Mouse (Mus musculus) liver, embryonic 13.5 days (tissue): ENCODE results near the gene Mon1b. TPM values are rescaled to one million over a fixed set of nuclear protein-coding genes. Genes with fewer than 3 reads are reported as not detected.

Source experiments
- ATAC-seq: fragments of 200-750 bp; cut with Nextera tagmentation; 2 replicates; pipeline ENCODE4 v1.8.0; 2017; ENCODE audit warnings: low read depth, mild to moderate bottlenecking, moderate number of reproducible peaks, moderate library complexity
- DNase-seq: peaks from one replicate; pipeline ENCODE4 v3.0.0; 2022
- H3K27ac ChIP-seq: fragments of 300-500 bp; sonication (generic); 2 replicates; pipeline ENCODE4 v1.5.1; 2015; ENCODE audit warnings: moderate library complexity, mild to moderate bottlenecking, inconsistent platforms
- H3K27me3 ChIP-seq: fragments of 300-500 bp; sonication (generic); 2 replicates; pipeline ENCODE4 v1.6.1; 2015; ENCODE audit warnings: mild to moderate bottlenecking, inconsistent platforms
- H3K36me3 ChIP-seq: fragments of 300-500 bp; sonication (generic); 2 replicates; pipeline ENCODE4 v1.6.1; 2015; ENCODE audit warnings: mild to moderate bottlenecking, inconsistent platforms
- H3K4me1 ChIP-seq: fragments of 300-500 bp; sonication (generic); replicated peaks from 2 replicates; pipeline ENCODE4 v1.6.1; 2015; ENCODE audit warnings: inconsistent platforms
- H3K4me2 ChIP-seq: fragments of 300-500 bp; sonication (generic); 2 replicates; pipeline ENCODE4 v1.6.1; 2015; ENCODE audit warnings: inconsistent platforms, mild to moderate bottlenecking, moderate library complexity
- H3K4me3 ChIP-seq: fragments of 300-500 bp; sonication (generic); replicated peaks from 2 replicates; pipeline ENCODE4 v1.5.1; 2015; ENCODE audit warnings: mild to moderate bottlenecking, inconsistent platforms
- H3K9ac ChIP-seq: fragments of 300-500 bp; sonication (generic); 2 replicates; pipeline ENCODE4 v1.6.1; 2015; ENCODE audit warnings: mild to moderate bottlenecking, inconsistent platforms
- H3K9me3 ChIP-seq: fragments of 300-500 bp; sonication (generic); replicated peaks from 2 replicates; pipeline ENCODE4 v1.6.1; 2016; ENCODE audit warnings: inconsistent platforms
- WGBS: fragments of 180-500 bp; shearing (Covaris S2); methylation state at CpG from one replicate; pipeline ENCODE4 v1.1.7; 2015; ENCODE audit not compliant: insufficient replicate concordance; 5-methylcytosine and 5-hydroxymethylcytosine counted together
- polyA plus RNA-seq: library from polyadenylated mRNA; unstranded; fragments of >200 nt; fragmentation: Nextera tagmentation; extraction: Ambion mirVana; gene quantifications from 2 replicates; pipeline ENCODE4 v1.2.1, GENCODE M21; 2015

Gene Mon1b
- polyA plus RNA-seq, 1 experiment from 2014 or later = 2.2 TPM

- no peak overlapping the region for H3K9ac ChIP-seq
- no peaks in the 10 kb centered on the region for H3K4me1 ChIP-seq
- H3K9me3 ChIP-seq = no peaks in the 10 kb centered on the region
- DNase-seq (no peak), ATAC-seq (no peak)
- WGBS = 33% methylated on average over 4 of the region's 4 CpGs
- H3K36me3 ChIP-seq = no peaks in the 10 kb centered on the region
- H3K27ac ChIP-seq = no peak overlapping the region
- no peak overlapping the region for H3K4me3 ChIP-seq
- no peak overlapping the region for H3K4me2 ChIP-seq
- H3K27me3 ChIP-seq = no peaks in the 10 kb centered on the region
These were observed 17.8 kb downstream of the Mon1b start for GRCm38 (mm10) chr8:113653151-113653550.

- Histone ChIP-seq H3K4me1 (no peaks in the 10 kb centered on the region), H3K27me3 (no peaks in the 10 kb centered on the region), H3K27ac (no peak overlapping the region), H3K9ac (no peak overlapping the region), H3K4me2 (no peak overlapping the region), H3K9me3 (no peaks in the 10 kb centered on the region), H3K36me3 (no peaks in the 10 kb centered on the region), H3K4me3 (no peak overlapping the region)
- DNase-seq = no peak
- ATAC-seq = no peak
- 50% methylated on average over 5 of the region's 5 CpGs for WGBS
These were observed 20.8 kb downstream of the Mon1b start for GRCm38 (mm10) chr8:113656154-113656553.

DNA sequence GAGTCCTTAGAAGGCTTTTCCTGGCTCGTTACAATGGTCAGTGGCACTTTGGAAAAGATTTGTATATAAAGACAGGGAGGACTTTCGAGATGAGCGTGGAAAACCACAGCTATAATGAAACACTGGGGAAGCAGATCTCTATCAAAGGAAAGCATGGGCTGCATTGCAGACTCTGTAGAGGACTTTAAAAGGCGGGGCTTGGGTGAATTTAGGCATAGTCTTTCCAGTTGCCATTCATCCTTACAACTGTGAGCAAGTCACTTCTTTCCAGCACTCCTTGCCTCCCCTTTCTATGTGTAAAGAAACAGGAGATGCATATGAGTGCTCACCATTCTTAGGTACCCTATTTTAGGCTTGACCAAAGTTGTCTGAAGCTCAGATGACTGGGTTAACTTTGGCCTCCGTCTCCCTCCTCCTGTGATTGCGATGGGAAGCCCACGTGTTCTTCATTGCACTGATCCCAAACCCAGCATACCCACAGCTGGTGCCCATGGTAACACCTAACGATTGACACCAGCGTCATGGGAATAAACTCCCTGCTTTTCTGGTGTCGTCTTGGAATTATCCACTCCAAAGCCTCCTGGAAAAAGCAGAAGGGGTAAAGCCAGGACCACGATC is 21.4 kb downstream of the Mon1b start:
- H3K9ac ChIP-seq = no peak overlapping the region
- no peaks in the 10 kb centered on the region for H3K9me3 ChIP-seq
- no peak overlapping the region for H3K4me3 ChIP-seq
- H3K4me2 ChIP-seq = no peak overlapping the region
- DNase-seq = no peak
- no peaks in the 10 kb centered on the region for H3K36me3 ChIP-seq
- no peaks in the 10 kb centered on the region for H3K27me3 ChIP-seq
- H3K27ac ChIP-seq = no peak overlapping the region
- no peak for ATAC-seq
- WGBS = 65% methylated on average over 11 of the region's 11 CpGs
- H3K4me1 ChIP-seq = no peaks in the 10 kb centered on the region

DNA sequence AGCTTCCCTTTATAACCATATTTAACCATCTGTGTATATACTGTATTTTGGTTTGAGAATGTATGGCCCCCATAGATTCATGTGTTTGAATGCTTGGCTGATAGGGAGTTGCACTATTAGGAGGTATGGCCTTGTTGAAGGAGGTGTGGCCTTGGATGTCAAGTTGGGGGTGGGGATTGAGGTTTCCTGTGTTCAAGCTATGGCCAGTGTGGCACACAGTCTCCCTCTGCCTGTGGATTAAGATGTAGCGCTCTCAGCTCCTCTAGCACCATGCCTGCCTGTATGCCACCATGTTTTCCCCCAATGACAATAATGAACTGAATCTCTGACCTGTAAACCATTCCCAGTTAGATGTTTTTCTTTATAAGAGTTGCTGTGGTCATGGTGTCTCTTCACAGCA is 24.7 kb downstream of the Mon1b start:
- ATAC-seq = no peak
- no peaks in the 10 kb centered on the region for H3K9me3 ChIP-seq
- no peak overlapping the region for H3K9ac ChIP-seq
- H3K27ac ChIP-seq = no peak overlapping the region
- no peaks in the 10 kb centered on the region for H3K36me3 ChIP-seq
- DNase-seq = no peak
- no peaks in the 10 kb centered on the region for H3K4me1 ChIP-seq
- no peaks in the 10 kb centered on the region for H3K27me3 ChIP-seq
- no peak overlapping the region for H3K4me2 ChIP-seq
- H3K4me3 ChIP-seq = no peak overlapping the region
- 88% methylated on average over 1 of the region's 1 CpGs for WGBS

GRCm38 (mm10) chr8:113664544-113664943 is 29.2 kb downstream of the Mon1b start:
- Histone ChIP-seq H3K4me2 (no peak overlapping the region), H3K36me3 (no peaks in the 10 kb centered on the region), H3K4me1 (no peaks in the 10 kb centered on the region), H3K4me3 (no peak overlapping the region), H3K9me3 (no peaks in the 10 kb centered on the region), H3K9ac (no peak overlapping the region), H3K27ac (no peak overlapping the region), H3K27me3 (no peaks in the 10 kb centered on the region)
- DNase-seq (peak; percentile 13), ATAC-seq (no peak)
- 4% methylated on average over 2 of the region's 2 CpGs for WGBS

DNA sequence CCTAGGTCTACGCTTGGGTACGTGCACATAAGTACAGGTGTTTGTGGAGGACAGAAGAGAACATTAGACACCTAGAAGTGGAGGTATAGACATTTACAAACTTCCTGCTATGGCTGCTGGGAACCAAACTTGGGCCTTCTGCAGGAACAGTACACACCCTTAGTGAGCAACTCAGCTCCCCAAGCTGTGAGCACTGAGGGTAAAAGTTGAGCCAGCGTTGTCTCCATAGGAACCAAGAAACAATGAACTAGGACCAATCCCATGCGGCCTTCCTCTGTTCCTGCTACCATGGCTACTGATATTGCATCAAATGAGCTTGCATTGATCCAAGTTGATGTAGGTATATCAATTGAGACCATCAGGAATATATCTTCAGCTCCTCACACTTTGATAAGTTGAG is 29.6 kb downstream of the Mon1b start:
- Histone ChIP-seq H3K36me3 (no peaks in the 10 kb centered on the region), H3K9ac (no peak overlapping the region), H3K4me2 (no peak overlapping the region), H3K9me3 (no peaks in the 10 kb centered on the region), H3K4me3 (no peak overlapping the region), H3K27me3 (no peaks in the 10 kb centered on the region), H3K4me1 (no peaks in the 10 kb centered on the region), H3K27ac (no peak overlapping the region)
- DNase-seq (no peak), ATAC-seq (no peak)
- 45% methylated on average over 4 of the region's 4 CpGs for WGBS

- no peaks in the 10 kb centered on the region for H3K4me1 ChIP-seq
- no peaks in the 10 kb centered on the region for H3K27me3 ChIP-seq
- no peaks in the 10 kb centered on the region for H3K9me3 ChIP-seq
- no peaks in the 10 kb centered on the region for H3K36me3 ChIP-seq
- DNase-seq (no peak), ATAC-seq (no peak)
- no peak overlapping the region for H3K4me3 ChIP-seq
- H3K9ac ChIP-seq = no peak overlapping the region
- H3K4me2 ChIP-seq = no peak overlapping the region
- WGBS = 68% methylated on average over 8 of the region's 8 CpGs
- H3K27ac ChIP-seq = no peak overlapping the region
These were observed 30.6 kb downstream of the Mon1b start for GRCm38 (mm10) chr8:113665951-113666350.

- Histone ChIP-seq H3K4me2 (no peak overlapping the region), H3K36me3 (no peaks in the 10 kb centered on the region), H3K4me3 (no peak overlapping the region), H3K4me1 (no peaks in the 10 kb centered on the region), H3K9ac (no peak overlapping the region), H3K27ac (no peak overlapping the region), H3K27me3 (no peaks in the 10 kb centered on the region), H3K9me3 (no peaks in the 10 kb centered on the region)
- ATAC-seq (no peak), DNase-seq (no peak)
- 66% methylated on average over 16 of the region's 16 CpGs for WGBS
These were observed 31.5 kb downstream of the Mon1b start for GRCm38 (mm10) chr8:113666714-113667432.

GRCm38 (mm10) chr8:113669924-113670323 is 34.5 kb downstream of the Mon1b start:
- DNase-seq (no peak), ATAC-seq (no peak)
- H3K4me1 ChIP-seq = no peaks in the 10 kb centered on the region
- H3K4me3 ChIP-seq = no peak overlapping the region
- no peaks in the 10 kb centered on the region for H3K36me3 ChIP-seq
- no peaks in the 10 kb centered on the region for H3K27me3 ChIP-seq
- WGBS = 76% methylated on average over 10 of the region's 10 CpGs
- no peaks in the 10 kb centered on the region for H3K9me3 ChIP-seq
- no peak overlapping the region for H3K9ac ChIP-seq
- H3K4me2 ChIP-seq = no peak overlapping the region
- H3K27ac ChIP-seq = no peak overlapping the region

DNA sequence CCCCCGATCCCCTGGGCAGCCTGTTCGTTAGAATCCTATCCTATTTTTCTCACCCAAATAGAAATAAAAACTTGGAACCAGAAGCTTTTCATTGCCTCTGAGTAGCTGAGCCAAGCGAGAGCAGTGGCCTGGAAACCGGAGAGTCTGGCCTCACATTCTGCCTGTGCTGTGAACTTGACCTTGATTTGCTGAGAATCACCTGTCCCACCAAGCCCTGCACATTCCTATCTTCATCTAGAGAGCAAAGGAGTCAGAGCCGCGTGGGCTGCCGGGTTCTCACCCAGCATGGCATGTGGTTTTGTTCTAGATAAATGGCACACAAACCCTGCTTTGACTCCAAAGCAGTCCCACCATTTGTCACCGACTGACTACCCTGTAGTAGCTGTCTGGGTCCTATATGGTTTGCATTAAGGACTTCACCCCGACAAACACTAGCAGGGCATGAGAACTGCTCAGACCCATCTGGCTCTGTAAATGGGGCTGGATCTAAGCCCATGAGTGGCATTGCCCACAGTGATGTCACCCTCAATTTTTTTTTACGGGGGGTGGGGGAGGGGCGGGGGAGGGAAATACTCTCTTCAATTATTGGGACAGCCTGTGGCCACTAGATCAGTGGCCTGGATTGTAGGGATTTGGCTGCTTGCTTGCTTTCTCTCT is 37.3 kb downstream of the Mon1b start:
- H3K4me1 ChIP-seq = no peaks in the 10 kb centered on the region
- H3K4me3 ChIP-seq = no peak overlapping the region
- WGBS = 71% methylated on average over 11 of the region's 11 CpGs
- no peak overlapping the region for H3K9ac ChIP-seq
- no peak overlapping the region for H3K4me2 ChIP-seq
- no peak for ATAC-seq
- no peaks in the 10 kb centered on the region for H3K9me3 ChIP-seq
- H3K27ac ChIP-seq = no peak overlapping the region
- DNase-seq = no peak
- no peaks in the 10 kb centered on the region for H3K36me3 ChIP-seq
- no peaks in the 10 kb centered on the region for H3K27me3 ChIP-seq

GRCm38 (mm10) chr8:113673300-113673699 is 37.9 kb downstream of the Mon1b start:
- Histone ChIP-seq H3K4me1 (no peaks in the 10 kb centered on the region), H3K4me2 (no peak overlapping the region), H3K36me3 (no peaks in the 10 kb centered on the region), H3K9ac (no peak overlapping the region), H3K9me3 (no peaks in the 10 kb centered on the region), H3K27ac (no peak overlapping the region), H3K4me3 (no peak overlapping the region), H3K27me3 (no peaks in the 10 kb centered on the region)
- 49% methylated on average over 3 of the region's 3 CpGs for WGBS
- no peak for DNase-seq
- ATAC-seq = no peak

DNA sequence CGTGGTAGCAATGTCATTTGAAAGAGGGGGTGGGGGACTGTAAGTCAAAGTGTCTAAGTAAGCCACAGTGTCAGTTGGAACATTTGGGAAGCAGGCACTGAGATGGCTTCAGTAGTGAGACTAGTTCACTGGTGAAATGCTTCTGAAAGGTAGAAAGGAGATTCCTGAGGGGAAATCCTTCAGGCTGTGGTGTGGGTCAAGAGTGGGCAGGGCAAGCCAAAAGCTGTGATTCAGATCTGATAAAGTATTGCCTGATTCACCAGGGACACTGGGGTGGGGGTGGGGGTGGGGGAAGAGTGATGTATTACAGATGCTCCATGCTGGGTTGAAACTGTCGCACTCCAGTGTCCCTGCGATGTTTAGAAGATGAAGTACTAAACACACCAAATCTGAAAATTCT is 39.2 kb downstream of the Mon1b start:
- 63% methylated on average over 3 of the region's 3 CpGs for WGBS
- H3K36me3 ChIP-seq = no peaks in the 10 kb centered on the region
- H3K4me1 ChIP-seq = no peaks in the 10 kb centered on the region
- H3K27ac ChIP-seq = no peak overlapping the region
- H3K9me3 ChIP-seq = no peaks in the 10 kb centered on the region
- no peak overlapping the region for H3K4me2 ChIP-seq
- DNase-seq (no peak), ATAC-seq (no peak)
- no peak overlapping the region for H3K9ac ChIP-seq
- no peaks in the 10 kb centered on the region for H3K27me3 ChIP-seq
- H3K4me3 ChIP-seq = no peak overlapping the region
